Mouse (Mus musculus): ENCODE measurements around the gene Larp4. TPM values are rescaled to one million over a fixed set of nuclear protein-coding genes. Genes with fewer than 3 reads are reported as not detected.

Larp4 gene
- polyA plus RNA-seq, 2 experiments, result 25.4 to 32.6 TPM

DNA sequence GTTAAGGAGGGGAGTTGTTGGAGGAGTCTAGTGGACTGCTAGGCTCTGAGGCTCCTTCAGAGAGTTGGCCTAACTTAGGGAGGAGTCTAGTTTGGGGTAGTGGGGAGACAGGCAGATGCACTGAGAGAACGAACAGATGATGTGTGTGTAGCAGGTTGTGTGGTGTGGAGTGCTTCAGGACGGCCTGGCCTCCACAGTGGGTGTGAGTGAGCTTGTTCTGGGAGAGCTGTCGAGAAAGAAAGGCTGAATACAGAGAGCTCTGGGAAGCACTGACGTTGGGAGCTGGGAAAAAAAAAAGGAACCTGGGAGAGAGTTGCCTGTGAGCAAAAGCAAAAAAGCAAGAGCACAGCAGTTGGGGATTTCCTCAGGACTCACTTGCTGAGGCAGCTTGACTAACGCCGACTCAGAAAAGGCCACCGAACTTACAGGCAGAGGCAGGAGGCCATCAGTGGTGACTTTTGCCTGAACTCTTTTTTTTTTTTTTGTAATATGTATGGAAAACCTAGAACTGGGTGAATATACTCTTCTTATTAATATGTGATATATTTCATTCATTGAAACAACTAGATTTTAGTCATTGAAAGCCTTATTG is 79.7 kb downstream of the Larp4 start:
- WGBS, result 88% methylated on average over 7 of the region's 7 CpGs
- TF ChIP-seq POLR2A (IDR thresholded peaks at IDR 0.05; ENCODE audit: borderline replicate concordance, extremely low read depth, insufficient read depth, insufficient read length), result no peak
- H3K36me3 ChIP-seq (ENCODE audit: control insufficient read depth, insufficient read depth, low read length), result peaks cover 15% of the 10 kb centered on the region
- H3K4me2 ChIP-seq (replicated peaks; ENCODE audit: low read depth, low read length, severe bottlenecking), result no peak overlapping the region
- no peaks in the 10 kb centered on the region for H3K9me3 ChIP-seq (ENCODE audit: control insufficient read depth, low read length)
- ATAC-seq (ENCODE audit: low FRiP score, low read depth) (no peak), DNase-seq (ENCODE audit: low spot score) (no peak)
- H3K27me3 ChIP-seq (ENCODE audit: control insufficient read depth, insufficient read depth, low read length), result no peaks in the 10 kb centered on the region
- no peak overlapping the region for H3K27ac ChIP-seq (replicated peaks; ENCODE audit: low read depth, low read length)
- H3K4me1 ChIP-seq (ENCODE audit: control insufficient read depth, insufficient read depth, low read length), result peaks cover 5% of the 10 kb centered on the region; the same call in 1 of the 2 replicates
- no peak overlapping the region for H3K9ac ChIP-seq (ENCODE audit: low read depth, low read length, severe bottlenecking)
- H3K4me3 ChIP-seq (replicated peaks; ENCODE audit: low read length), result no peak overlapping the region

DNA sequence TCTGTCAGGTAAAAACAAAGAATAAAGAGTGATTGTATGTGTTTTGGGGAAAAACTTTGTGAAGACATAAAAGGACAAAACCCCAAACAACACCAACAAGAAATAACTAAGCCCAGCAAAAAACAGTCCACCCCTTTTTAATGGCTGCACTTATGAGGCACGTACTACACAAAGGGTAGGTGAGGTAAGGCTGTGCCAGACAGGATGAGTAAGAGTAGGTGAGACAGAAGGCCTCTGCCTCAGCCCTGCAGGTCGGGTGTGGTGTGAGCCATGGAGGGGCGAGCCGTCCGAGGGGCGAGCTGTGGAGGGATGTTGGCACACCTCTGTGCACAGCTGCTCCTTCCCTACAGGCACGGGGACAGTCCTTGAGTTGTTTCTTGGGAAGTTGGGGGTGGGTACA is 81.1 kb downstream of the Larp4 start:
- Histone ChIP-seq H3K9ac (ENCODE audit: low read depth, low read length, severe bottlenecking) (no peak overlapping the region), H3K27me3 (ENCODE audit: control insufficient read depth, insufficient read depth, low read length) (no peaks in the 10 kb centered on the region), H3K4me2 (replicated peaks; ENCODE audit: low read depth, low read length, severe bottlenecking) (no peak overlapping the region), H3K4me1 (ENCODE audit: control insufficient read depth, insufficient read depth, low read length) (no peaks in the 10 kb centered on the region), H3K27ac (replicated peaks; ENCODE audit: low read depth, low read length) (no peak overlapping the region), H3K36me3 (ENCODE audit: control insufficient read depth, insufficient read depth, low read length) (peaks cover 15% of the 10 kb centered on the region), H3K4me3 (replicated peaks; ENCODE audit: low read length) (no peak overlapping the region), H3K9me3 (ENCODE audit: control insufficient read depth, low read length) (no peaks in the 10 kb centered on the region)
- ATAC-seq (ENCODE audit: low FRiP score, low read depth) (no peak), DNase-seq (ENCODE audit: low spot score) (no peak)
- no peak for TF ChIP-seq POLR2A (IDR thresholded peaks at IDR 0.05; ENCODE audit: borderline replicate concordance, extremely low read depth, insufficient read depth, insufficient read length)
- WGBS, result 79% methylated on average over 7 of the region's 7 CpGs

DNA sequence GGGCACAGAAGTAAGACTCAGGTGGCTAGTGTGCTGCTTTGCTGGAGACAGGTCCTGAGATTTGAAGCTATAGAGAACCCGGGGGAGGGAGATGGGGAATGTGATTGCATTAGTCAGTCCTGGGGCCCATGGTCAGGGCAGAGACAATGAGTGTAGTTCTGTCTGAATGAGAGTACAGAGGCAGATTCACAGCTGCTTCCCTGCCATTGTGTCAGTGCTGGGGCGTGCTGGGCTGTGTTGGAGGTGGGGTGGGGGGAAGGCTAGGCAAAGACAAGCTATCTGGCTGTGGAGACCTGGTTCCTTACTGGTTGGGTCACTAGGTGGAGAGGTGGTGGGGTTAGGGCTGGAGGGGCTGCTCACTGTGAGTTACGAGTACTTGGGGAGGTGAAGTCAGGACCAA is 82.9 kb downstream of the Larp4 start:
- H3K9me3 ChIP-seq (ENCODE audit: control insufficient read depth, low read length), result no peaks in the 10 kb centered on the region
- H3K27me3 ChIP-seq (ENCODE audit: control insufficient read depth, insufficient read depth, low read length), result no peaks in the 10 kb centered on the region
- no peak overlapping the region for H3K27ac ChIP-seq (replicated peaks; ENCODE audit: low read depth, low read length)
- H3K4me3 ChIP-seq (replicated peaks; ENCODE audit: low read length), result no peak overlapping the region
- WGBS, result 76% methylated on average over 3 of the region's 3 CpGs
- H3K4me2 ChIP-seq (replicated peaks; ENCODE audit: low read depth, low read length, severe bottlenecking), result no peak overlapping the region
- DNase-seq (ENCODE audit: low spot score) (no peak), ATAC-seq (ENCODE audit: low FRiP score, low read depth) (no peak)
- no peak for TF ChIP-seq POLR2A (IDR thresholded peaks at IDR 0.05; ENCODE audit: borderline replicate concordance, extremely low read depth, insufficient read depth, insufficient read length)
- no peaks in the 10 kb centered on the region for H3K4me1 ChIP-seq (ENCODE audit: control insufficient read depth, insufficient read depth, low read length)
- H3K9ac ChIP-seq (ENCODE audit: low read depth, low read length, severe bottlenecking), result no peak overlapping the region
- peaks cover 6% of the 10 kb centered on the region; the same call in 1 of the 2 replicates for H3K36me3 ChIP-seq (ENCODE audit: control insufficient read depth, insufficient read depth, low read length)

DNA sequence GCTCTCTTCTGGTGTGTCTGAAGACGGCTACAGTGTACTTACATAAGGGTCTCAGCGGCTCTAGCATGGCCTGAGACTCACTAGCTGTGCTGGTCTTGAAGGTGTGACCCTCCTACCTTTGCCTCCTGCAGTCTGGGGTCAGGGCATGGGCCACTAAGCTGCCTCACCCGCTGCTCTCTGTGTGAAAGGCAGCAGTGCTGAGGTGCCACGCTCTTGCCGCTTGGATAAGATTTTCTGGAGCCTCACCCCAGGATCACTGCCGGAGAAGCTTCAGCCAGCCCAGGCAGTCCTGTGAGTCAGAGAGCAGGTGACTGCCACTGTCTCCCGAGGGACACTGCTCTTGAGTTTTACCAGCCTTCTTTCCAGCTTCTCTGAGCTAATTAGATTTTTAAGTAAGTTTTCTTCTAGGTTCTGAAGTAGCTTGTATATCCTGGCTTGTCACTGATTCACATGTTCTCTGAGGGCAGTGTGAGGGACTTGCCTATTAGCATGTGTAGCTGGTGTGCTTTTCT is 86.6 kb downstream of the Larp4 start:
- Histone ChIP-seq H3K9me3 (ENCODE audit: control insufficient read depth, low read length) (no peaks in the 10 kb centered on the region), H3K4me3 (replicated peaks; ENCODE audit: low read length) (no peak overlapping the region), H3K36me3 (ENCODE audit: control insufficient read depth, insufficient read depth, low read length) (no peaks in the 10 kb centered on the region; the same call in 1 of the 2 replicates), H3K27ac (replicated peaks; ENCODE audit: low read depth, low read length) (no peak overlapping the region), H3K4me2 (replicated peaks; ENCODE audit: low read depth, low read length, severe bottlenecking) (no peak overlapping the region), H3K9ac (ENCODE audit: low read depth, low read length, severe bottlenecking) (no peak overlapping the region), H3K4me1 (ENCODE audit: control insufficient read depth, insufficient read depth, low read length) (no peaks in the 10 kb centered on the region), H3K27me3 (ENCODE audit: control insufficient read depth, insufficient read depth, low read length) (no peaks in the 10 kb centered on the region)
- WGBS, result 92% methylated on average over 7 of the region's 7 CpGs
- DNase-seq (ENCODE audit: low spot score) (no peak), ATAC-seq (ENCODE audit: low FRiP score, low read depth) (no peak)
- no peak for TF ChIP-seq POLR2A (IDR thresholded peaks at IDR 0.05; ENCODE audit: borderline replicate concordance, extremely low read depth, insufficient read depth, insufficient read length)

DNA sequence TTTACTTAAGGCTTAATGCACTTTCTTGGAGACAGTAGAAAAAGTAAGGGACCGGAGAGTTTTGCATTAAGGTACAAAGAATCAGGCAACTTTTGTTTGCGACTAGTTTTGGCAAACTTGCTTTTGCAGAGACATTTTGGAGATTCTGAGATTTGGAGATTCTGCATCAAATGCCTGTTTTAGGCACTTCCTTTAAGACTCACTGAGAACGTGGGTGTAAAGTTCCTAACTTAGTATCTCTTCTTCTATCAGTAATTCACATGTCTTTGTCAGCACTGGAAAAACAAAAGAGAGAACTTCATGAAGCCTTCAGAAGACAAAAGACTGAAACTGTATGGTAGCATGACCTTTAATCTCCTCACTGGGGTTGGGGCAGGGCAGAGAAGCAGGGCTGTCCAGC is 87.8 kb downstream of the Larp4 start:
- Histone ChIP-seq H3K4me1 (ENCODE audit: control insufficient read depth, insufficient read depth, low read length) (no peaks in the 10 kb centered on the region), H3K4me3 (replicated peaks; ENCODE audit: low read length) (no peak overlapping the region), H3K27me3 (ENCODE audit: control insufficient read depth, insufficient read depth, low read length) (no peaks in the 10 kb centered on the region), H3K9ac (ENCODE audit: low read depth, low read length, severe bottlenecking) (no peak overlapping the region), H3K9me3 (ENCODE audit: control insufficient read depth, low read length) (no peaks in the 10 kb centered on the region), H3K27ac (replicated peaks; ENCODE audit: low read depth, low read length) (no peak overlapping the region), H3K4me2 (replicated peaks; ENCODE audit: low read depth, low read length, severe bottlenecking) (no peak overlapping the region), H3K36me3 (ENCODE audit: control insufficient read depth, insufficient read depth, low read length) (no peaks in the 10 kb centered on the region; the same call in 1 of the 2 replicates)
- TF ChIP-seq POLR2A (IDR thresholded peaks at IDR 0.05; ENCODE audit: borderline replicate concordance, extremely low read depth, insufficient read depth, insufficient read length), result no peak
- DNase-seq (ENCODE audit: low spot score) (no peak), ATAC-seq (ENCODE audit: low FRiP score, low read depth) (no peak)
- 81% methylated on average over 3 of the region's 3 CpGs for WGBS

Data from limb, embryonic 14.5 days (tissue).